Mouse (Mus musculus): ENCODE results near the gene Bean1. TPM values are rescaled to one million over a fixed set of nuclear protein-coding genes. Genes with fewer than 3 reads are reported as not detected.

The Bean1 gene
- polyA plus RNA-seq, 1 experiment from 2014 or later: 0.23 TPM

GRCm38 (mm10) chr8:104230377-104230776, 60.1 kb downstream of the Bean1 start:
- WGBS: 77% methylated on average over 9 of the region's 9 CpGs
- no peaks in the 10 kb centered on the region for H3K27me3 ChIP-seq (ENCODE audit: insufficient read depth, poor library complexity, severe bottlenecking)
- no peaks in the 10 kb centered on the region for H3K9me3 ChIP-seq
- DNase-seq (ENCODE audit: low spot score): no peak
- H3K4me3 ChIP-seq: no peak overlapping the region
- H3K4me1 ChIP-seq: no peaks in the 10 kb centered on the region
- no peak overlapping the region for H3K27ac ChIP-seq
- peaks cover 85% of the 10 kb centered on the region for H3K36me3 ChIP-seq

GRCm38 (mm10) chr8:104232039-104232438, 61.8 kb downstream of the Bean1 start:
- WGBS: 89% methylated on average over 4 of the region's 4 CpGs
- H3K4me3 ChIP-seq: no peak overlapping the region
- no peaks in the 10 kb centered on the region for H3K9me3 ChIP-seq
- H3K27me3 ChIP-seq (ENCODE audit: insufficient read depth, poor library complexity, severe bottlenecking): no peaks in the 10 kb centered on the region
- no peaks in the 10 kb centered on the region for H3K4me1 ChIP-seq
- peaks cover 86% of the 10 kb centered on the region for H3K36me3 ChIP-seq
- H3K27ac ChIP-seq: no peak overlapping the region
- DNase-seq (ENCODE audit: low spot score): no peak

DNA sequence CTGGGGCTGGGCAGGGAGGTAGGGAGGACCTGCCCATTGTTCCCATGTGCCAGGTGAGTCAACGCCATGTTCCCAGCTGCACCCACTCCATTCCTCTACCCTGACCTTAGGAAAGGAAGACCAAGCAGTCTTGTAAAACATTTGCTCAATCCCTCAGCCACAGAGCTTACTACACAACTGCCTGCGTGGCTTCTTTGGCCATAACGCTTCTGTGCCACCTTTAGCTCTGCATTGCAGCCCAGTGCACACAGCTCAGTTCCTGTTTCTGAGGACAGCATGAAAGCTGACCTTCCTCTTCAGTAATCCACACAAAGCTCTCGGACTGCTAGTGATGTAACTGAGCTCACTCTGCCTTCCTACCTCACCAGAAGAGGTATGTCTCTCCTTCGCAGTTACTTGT, 62.7 kb downstream of the Bean1 start:
- Histone ChIP-seq H3K9me3 (no peaks in the 10 kb centered on the region), H3K27me3 (ENCODE audit: insufficient read depth, poor library complexity, severe bottlenecking) (no peaks in the 10 kb centered on the region), H3K36me3 (peaks cover 85% of the 10 kb centered on the region), H3K27ac (no peak overlapping the region), H3K4me3 (no peak overlapping the region), H3K4me1 (no peaks in the 10 kb centered on the region)
- 96% methylated on average over 5 of the region's 5 CpGs for WGBS
- no peak for DNase-seq (ENCODE audit: low spot score)

- DNase-seq (ENCODE audit: low spot score): no peak
- Histone ChIP-seq H3K27me3 (ENCODE audit: insufficient read depth, poor library complexity, severe bottlenecking) (no peaks in the 10 kb centered on the region), H3K36me3 (peaks cover 87% of the 10 kb centered on the region), H3K4me1 (no peaks in the 10 kb centered on the region), H3K27ac (no peak overlapping the region), H3K9me3 (no peaks in the 10 kb centered on the region), H3K4me3 (no peak overlapping the region)
- WGBS: 52% methylated on average over 6 of the region's 6 CpGs
Observed at GRCm38 (mm10) chr8:104234573-104234972, 64.3 kb downstream of the Bean1 start.

GRCm38 (mm10) chr8:104239418-104239861, 69.2 kb downstream of the Bean1 start:
- 72% methylated on average over 10 of the region's 10 CpGs for WGBS
- no peak for DNase-seq (ENCODE audit: low spot score)
- no peaks in the 10 kb centered on the region for H3K27me3 ChIP-seq (ENCODE audit: insufficient read depth, poor library complexity, severe bottlenecking)
- H3K9me3 ChIP-seq: no peaks in the 10 kb centered on the region
- no peak overlapping the region for H3K4me3 ChIP-seq
- H3K27ac ChIP-seq: no peak overlapping the region
- H3K36me3 ChIP-seq: peaks cover 79% of the 10 kb centered on the region
- H3K4me1 ChIP-seq: no peaks in the 10 kb centered on the region

DNA sequence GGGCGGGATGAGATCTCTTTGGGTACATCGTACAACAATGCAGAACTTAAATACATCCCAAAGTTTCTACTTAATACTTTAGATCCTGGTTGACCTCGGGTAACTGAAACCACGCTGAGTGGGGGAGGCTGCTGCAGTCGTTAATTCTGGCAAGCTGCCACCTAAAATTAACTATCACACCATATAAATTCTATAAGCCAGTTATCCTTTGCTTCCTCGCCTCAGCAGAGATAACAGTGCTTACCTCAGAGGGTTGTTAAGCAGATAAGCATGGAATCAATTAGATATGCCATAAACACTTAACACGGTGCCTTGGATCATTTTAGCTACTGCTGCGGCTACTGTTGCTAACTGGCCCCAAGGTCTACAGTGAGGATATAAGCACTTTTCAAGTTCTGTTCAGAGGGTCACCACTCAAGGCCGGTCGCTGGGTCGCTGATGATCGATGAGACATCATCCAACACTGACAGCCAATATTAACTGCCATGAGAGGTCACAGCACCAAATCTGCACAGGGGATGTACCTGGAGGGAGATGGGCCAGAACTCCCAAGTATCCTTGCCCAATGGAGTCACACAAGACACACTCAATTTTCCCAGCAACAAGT, 71.9 kb downstream of the Bean1 start:
- Histone ChIP-seq H3K36me3 (peaks cover 60% of the 10 kb centered on the region), H3K4me1 (peaks cover 6% of the 10 kb centered on the region), H3K27me3 (ENCODE audit: insufficient read depth, poor library complexity, severe bottlenecking) (no peaks in the 10 kb centered on the region), H3K9me3 (no peaks in the 10 kb centered on the region), H3K4me3 (no peak overlapping the region), H3K27ac (no peak overlapping the region)
- WGBS: 83% methylated on average over 12 of the region's 12 CpGs
- no peak for DNase-seq (ENCODE audit: low spot score)

GRCm38 (mm10) chr8:104246621-104247020, 76.4 kb downstream of the Bean1 start:
- WGBS: 82% methylated on average over 4 of the region's 4 CpGs
- H3K36me3 ChIP-seq: peaks cover 16% of the 10 kb centered on the region; the same call in 1 of the 2 replicates
- H3K27me3 ChIP-seq (ENCODE audit: insufficient read depth, poor library complexity, severe bottlenecking): no peaks in the 10 kb centered on the region
- no peaks in the 10 kb centered on the region for H3K9me3 ChIP-seq
- DNase-seq (ENCODE audit: low spot score): no peak
- no peak overlapping the region for H3K4me3 ChIP-seq
- H3K27ac ChIP-seq: no peak overlapping the region
- H3K4me1 ChIP-seq: peaks cover 20% of the 10 kb centered on the region

DNA sequence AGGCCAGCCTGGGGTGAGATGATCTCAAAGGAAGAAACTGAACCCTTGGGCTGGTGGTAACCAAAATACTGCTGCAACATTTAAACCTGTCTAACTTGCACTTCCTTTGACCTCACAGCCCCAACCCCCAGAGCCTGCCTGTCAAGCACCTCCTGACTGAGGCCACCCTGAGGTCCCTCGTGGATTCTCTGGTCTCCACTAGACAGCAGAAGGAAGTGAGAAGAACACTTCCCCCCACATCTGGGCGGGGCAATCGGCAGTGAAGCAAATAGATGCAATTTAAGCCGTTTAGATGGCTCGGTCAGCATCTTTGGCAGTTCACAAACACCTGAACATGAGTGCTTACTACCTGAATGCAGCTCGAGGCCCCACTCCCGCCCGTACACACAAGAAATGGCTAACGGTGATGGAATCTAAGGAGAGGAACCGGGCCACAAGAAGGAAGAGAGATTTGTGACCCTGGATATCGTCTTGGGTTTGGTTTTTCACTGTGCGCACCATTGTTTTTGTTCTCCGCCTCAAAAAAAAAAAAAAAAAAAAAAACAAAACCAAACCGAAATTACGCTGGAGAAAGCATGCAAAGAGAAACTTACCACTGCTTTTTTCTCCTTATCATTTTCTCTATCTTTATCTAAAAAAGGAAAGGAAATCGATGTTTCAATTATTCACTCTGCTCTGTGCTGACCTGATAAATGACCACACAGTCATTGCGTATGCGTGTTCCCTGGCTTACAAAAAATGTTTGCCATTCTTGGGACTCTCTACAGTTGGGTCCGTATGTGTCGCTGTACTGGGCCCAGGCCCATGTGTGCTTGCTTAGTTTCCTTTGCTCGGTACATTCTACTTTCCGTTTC, 77.0 kb downstream of the Bean1 start:
- WGBS: 68% methylated on average over 22 of the region's 22 CpGs
- Histone ChIP-seq H3K27ac (0 out of 2 replicates have a peak overlapping the region, but pooled peaks have one; percentile 90), H3K4me3 (peak overlapping the region; percentile 81), H3K27me3 (ENCODE audit: insufficient read depth, poor library complexity, severe bottlenecking) (no peaks in the 10 kb centered on the region), H3K4me1 (peaks cover 23% of the 10 kb centered on the region), H3K9me3 (no peaks in the 10 kb centered on the region), H3K36me3 (peaks cover 9% of the 10 kb centered on the region; the same call in 1 of the 2 replicates)
- DNase-seq (ENCODE audit: low spot score): no peak

GRCm38 (mm10) chr8:104247908-104248275, 77.7 kb downstream of the Bean1 start:
- DNase-seq (ENCODE audit: low spot score): no peak
- no peaks in the 10 kb centered on the region for H3K27me3 ChIP-seq (ENCODE audit: insufficient read depth, poor library complexity, severe bottlenecking)
- H3K9me3 ChIP-seq: no peaks in the 10 kb centered on the region
- peak overlapping the region; percentile 90 for H3K27ac ChIP-seq
- H3K4me3 ChIP-seq: peak overlapping the region; percentile 81
- H3K4me1 ChIP-seq: peaks cover 23% of the 10 kb centered on the region
- H3K36me3 ChIP-seq: peaks cover 3% of the 10 kb centered on the region; the same call in 1 of the 2 replicates
- WGBS: 5% methylated on average over 11 of the region's 11 CpGs

DNA sequence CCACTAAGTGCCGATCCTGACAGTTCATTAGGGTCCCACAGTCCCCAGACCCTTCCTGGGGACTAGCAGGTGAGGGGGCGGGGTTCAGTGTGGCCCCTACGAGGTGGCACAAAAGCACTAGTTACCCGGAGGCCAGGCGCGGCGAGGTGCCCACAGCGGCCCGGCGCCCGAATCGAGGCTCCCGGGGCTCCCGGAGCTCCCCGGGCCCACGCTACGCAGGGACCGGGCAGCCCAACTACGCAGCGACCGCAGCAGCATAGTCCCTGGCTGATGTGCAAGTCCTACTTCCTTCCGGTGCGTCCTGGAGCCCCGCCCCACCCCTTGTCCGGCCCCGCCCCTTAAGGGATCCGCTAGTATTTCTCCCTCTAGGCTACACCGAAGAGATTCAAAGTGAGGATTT, 78.0 kb downstream of the Bean1 start, which contains the start of gene Tk2:
Tk2 (minus strand) TSS at position 283 of the 400 bp plus-strand sequence.
- under 1% methylated on average over 28 of the region's 28 CpGs for WGBS
- H3K27me3 ChIP-seq (ENCODE audit: insufficient read depth, poor library complexity, severe bottlenecking): no peaks in the 10 kb centered on the region
- peak within 1 kb of the TSS; percentile 81 for H3K4me3 ChIP-seq
- peak within 1 kb of the TSS; percentile 90 for H3K27ac ChIP-seq
- H3K4me1 ChIP-seq: peaks cover 23% of the 10 kb centered on the region
- H3K36me3 ChIP-seq: no peaks in the 10 kb centered on the region; the same call in 1 of the 2 replicates
- peak; percentile 94 for DNase-seq (ENCODE audit: low spot score)
- H3K9me3 ChIP-seq: no peaks in the 10 kb centered on the region

DNA sequence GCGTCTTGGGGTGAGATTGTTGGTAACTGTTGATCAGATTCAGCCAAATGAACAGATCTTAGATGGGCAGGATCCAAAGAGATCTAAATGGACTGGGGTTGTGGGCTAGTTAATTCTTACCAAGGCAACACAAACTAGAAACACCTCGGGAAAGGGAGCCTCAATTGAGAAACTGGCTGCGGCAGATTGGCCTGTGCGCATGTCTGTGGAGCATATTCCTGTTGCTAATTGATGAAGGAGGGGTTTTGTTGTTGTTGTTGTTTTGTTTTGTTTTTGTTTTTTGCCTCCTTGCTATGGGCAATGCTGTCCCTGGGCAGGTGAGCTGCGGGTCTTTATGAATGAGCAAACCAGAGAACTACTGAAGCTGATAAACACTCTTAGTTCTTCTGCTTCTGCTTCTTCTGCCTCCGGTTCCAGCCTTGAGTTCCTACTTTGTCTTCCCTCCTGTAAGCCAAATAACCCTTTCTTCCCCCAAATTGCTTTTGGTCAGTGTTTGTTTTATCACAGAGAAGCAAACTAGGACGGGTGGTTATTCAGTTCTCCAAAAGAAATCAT, 79.3 kb downstream of the Bean1 start:
- WGBS: 81% methylated on average over 7 of the region's 7 CpGs
- no peaks in the 10 kb centered on the region for H3K9me3 ChIP-seq
- no peak overlapping the region for H3K4me3 ChIP-seq

GRCm38 (mm10) chr8:104250439-104251367, 80.5 kb downstream of the Bean1 start, which contains the start of gene Cklf:
Gene Cklf (plus strand): TSS chr8:104250861.
- Histone ChIP-seq H3K4me3 (peak within 1 kb of the TSS; percentile 79), H3K9me3 (no peaks in the 10 kb centered on the region), H3K27ac (peak within 1 kb of the TSS; percentile 90), H3K36me3 (no peaks in the 10 kb centered on the region), H3K27me3 (ENCODE audit: insufficient read depth, poor library complexity, severe bottlenecking) (no peaks in the 10 kb centered on the region), H3K4me1 (peaks cover 23% of the 10 kb centered on the region)
- peak; percentile 94 for DNase-seq (ENCODE audit: low spot score)
- WGBS: 4% methylated on average over 41 of the region's 41 CpGs

More for the DNA sequence above, 79.3 kb downstream of the Bean1 start:
- no peak overlapping the region for H3K27ac ChIP-seq
- no peaks in the 10 kb centered on the region; the same call in 1 of the 2 replicates for H3K36me3 ChIP-seq
- peaks cover 23% of the 10 kb centered on the region for H3K4me1 ChIP-seq
- no peaks in the 10 kb centered on the region for H3K27me3 ChIP-seq (ENCODE audit: insufficient read depth, poor library complexity, severe bottlenecking)
- no peak for DNase-seq (ENCODE audit: low spot score)
